Mouse (Mus musculus) kidney, adult 9 months (tissue): Measurements from ENCODE around the gene Mrgpre.

Experiments used
- DNase-seq: peaks from one replicate; pipeline ENCODE4 v3.0.0; 2022

Mrgpre gene

DNA sequence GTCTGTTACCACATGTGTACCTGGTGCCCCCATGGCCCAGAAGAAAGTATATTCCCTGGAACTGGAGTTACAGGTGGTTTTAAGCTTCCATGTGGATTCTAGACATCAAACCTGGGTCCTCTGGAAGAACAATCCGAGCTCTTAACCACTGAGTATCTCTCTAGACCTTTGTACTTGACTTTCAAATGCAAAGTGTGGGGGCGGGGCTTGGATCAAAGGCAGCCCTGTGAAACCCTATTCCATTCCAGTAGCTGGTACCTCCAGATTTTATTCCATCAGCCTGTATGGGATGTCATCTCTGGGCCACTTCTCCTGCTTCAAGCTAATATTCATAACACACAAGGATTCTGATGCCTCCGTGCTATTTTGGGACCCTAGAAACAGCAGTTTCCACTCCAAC lies 8.2 kb downstream of the Mrgpre start:
- DNase-seq: peak; percentile 36

DNA sequence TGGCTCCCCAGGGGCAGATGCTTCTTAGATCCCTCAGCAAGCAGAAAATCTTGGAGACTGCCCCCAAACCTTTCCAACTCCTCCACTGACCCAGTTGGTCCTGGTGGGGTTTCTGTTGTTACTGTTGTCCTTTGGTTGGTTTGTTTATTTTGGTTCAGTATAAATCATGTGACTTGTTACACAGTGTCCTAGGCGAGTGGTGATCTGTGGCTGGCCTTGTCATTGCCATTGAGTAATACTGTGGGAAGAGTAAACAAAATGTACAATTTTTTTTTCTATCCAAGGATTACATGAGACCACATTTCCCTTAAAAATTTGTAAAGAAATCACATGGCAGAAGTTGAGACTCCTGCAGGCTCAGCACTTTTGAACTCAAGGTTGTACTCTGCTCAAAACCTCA lies 14.8 kb downstream of the Mrgpre start:
- DNase-seq: no peak

DNA sequence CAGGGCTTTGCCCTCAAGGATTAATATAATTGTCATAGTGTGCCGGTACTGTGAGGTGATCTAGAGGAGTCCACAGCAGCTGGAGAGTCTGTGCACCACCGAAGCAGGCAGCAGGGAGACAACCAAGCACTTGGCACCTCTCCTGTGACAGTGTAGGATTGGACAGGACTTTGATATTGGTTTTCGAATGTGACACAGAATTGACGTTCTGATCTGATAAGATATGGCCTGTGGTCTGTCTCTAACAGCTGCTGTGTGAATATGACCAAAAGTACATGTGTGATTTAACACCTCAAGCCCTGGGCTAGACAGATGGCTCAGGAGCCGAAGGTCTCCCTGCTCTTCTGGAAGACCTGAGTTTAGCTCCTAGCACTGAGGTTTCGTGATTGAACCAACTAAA lies 16.0 kb downstream of the Mrgpre start:
- DNase-seq: no peak

DNA sequence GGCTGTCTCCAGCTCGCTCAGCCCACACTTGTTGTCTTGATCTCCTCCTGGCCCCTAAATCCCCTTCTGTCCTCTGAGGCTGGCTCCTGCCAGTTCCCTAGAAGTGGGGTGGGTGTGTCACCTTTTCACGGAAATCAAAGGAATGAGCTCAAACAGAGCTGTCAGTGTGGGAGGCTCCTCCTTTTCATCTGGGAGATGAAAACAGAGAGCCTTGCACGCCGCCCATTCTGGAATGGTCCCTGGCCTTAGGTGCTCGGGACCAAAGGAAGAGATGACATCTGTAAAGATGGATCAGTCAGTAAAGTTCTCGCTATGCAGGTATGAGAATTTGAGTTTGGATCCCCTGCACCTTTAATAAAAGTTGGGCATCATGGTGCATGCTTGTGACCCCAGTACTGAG lies 17.4 kb downstream of the Mrgpre start, which contains the start of gene Mrgprg:
Mrgprg (minus strand) TSS at position 101 of the 400 bp plus-strand sequence.
- no peak for DNase-seq

DNA sequence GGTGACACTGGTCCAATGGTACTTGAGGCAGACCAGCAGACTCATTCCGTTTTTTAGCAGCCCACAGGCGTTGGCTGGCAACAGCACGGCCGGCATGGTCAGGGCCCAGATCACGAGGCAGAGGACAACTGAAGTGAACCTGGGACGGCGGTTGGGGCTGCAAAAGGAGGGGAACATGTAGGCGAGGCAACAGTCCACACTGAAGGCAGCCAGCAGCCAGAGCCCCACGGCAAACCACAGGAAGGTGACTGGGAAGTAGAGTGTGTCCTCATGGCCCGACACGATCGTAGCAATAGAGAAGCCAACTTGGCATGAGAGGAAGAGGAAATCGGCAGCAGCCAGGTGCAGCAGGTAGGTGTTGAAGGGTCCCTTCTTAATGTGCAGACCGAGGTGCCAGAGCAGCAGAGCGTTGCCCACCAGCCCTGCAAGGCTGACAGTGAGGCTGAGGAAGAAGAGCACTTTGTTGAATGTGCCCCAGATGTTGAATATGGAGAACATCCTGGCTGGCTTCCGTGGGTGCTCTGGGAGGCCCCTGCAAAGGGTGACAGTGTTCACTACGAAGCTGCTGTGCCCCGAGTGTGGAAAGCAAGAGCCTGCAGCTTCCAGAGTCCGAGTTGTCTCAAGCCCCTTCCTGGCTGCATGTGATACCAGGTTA lies 19.3 kb downstream of the Mrgpre start:
- DNase-seq: no peak

DNA sequence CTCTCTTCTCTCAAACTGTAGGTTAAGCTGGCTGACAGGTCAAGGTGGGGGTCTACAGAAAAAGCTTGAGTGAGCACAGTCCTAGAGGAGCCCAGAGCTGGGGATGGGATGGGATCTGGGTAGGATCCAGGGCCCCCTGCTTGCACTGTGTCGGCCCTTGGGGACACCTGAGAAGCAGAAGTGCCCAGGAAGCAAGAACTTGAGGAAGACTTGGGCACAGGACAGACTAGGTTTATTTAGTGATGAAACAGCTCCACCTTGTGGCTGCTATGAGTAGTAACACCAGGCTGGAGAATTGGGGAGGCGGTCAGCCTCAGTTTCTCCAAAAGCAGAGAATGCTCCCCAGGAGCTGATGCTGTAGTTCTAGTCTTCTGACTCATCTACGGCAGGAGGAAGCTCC lies 20.5 kb downstream of the Mrgpre start:
- DNase-seq: no peak

DNA sequence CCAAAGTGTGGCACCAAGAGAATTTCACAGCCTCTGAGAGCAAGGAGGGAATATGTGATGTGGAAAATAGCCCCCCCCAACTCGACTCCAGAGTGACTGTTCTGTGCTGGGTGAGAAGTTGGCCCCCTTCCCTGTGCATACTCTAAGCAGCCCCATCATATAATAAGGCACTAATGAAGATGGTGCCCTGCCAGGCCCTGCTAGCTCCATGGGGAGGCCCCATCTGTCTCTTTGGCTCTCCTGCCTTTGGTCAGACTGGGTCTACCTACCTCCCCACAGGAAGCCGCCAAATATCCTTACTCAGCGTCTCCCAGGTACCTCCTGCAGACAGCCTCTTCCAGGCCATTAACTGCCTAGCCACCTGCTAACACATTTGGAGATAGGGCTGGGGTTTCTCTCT lies 25.3 kb downstream of the Mrgpre start:
- no peak for DNase-seq

DNA sequence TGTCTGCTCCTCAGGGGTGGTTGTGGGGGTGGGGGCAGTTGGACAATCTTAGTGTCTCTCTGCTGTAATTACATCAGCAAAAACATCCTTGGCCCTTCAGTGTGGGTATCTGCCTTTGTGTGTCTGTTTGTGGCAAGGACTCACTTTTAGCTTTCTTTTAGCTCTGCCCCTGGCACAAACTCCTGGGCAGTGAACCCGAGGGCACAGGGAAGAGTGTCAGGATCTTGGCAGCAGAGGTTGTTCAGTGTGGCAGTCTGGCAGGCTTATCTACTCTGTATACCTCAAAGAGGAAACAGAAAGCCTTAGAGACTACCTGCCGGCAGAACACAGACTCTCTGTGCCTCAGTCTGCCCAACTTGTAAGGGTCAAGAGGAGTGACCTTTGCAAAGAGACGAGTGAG lies 26.6 kb downstream of the Mrgpre start:
- peak; percentile 52 for DNase-seq

DNA sequence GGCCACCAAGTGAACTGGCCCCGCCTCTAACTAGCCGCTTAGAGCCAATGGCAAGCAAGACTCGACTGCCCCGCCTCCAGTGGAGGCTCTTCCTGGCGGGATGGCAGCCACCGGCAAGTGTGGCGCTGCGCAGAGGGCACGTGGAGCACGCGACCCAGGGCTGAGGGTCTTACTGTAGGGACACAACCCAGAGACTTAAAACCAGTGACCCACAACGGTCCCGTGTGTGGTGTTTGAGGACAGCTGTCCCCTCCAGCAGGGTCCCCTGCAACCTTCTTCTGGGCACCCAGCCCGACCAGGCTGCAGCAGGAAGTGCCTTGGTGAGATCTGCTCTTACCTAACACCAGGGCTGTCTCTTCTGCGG lies 27.3 kb downstream of the Mrgpre start:
- DNase-seq: peak; percentile 84

DNA sequence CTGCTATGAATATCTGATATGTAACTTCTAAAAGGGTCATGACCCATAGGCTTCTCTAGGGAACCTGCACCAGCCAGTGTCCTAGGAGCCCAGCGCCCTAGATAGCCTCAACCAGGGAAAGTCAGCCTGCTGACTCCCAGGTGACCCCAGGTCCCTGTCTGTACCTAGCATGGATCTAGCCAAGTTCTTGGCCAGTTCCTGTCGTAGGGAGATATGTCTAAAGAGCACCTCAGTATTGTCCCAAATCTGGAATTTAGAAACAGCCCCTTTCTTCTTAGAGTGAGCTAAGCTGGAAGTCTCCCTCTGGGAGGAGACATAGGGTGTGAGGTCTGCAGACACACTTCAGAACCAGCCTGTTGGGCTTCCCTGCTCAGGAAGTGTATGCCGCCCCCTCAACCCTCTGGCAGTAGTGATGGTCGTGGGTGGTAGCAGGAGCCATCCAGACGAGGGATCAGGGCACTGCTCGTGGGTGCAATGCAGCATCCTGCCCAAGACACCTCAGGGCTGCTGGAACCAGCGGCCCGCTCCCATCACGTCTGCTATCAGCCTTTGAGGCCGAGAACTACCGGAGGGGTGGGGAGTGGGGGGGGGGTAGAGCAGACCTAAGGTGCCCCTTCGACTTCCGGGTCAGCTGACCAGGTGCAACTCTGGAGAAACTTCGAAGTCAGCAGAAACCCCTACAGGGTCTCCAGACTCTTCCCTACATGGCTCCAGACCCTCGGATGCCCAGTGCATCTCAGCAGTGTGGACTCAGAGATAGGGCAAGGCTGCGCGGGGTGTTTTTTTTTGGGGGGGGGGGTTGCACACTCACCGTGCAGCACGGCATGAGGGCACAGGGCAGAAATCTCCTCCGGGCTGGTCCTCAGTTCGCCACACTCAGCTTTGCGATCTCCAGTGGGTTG lies 27.9 kb downstream of the Mrgpre start, which contains the start of gene Osbpl5:
Osbpl5 (minus strand) TSS at position 861 of the 902 bp plus-strand sequence.
- DNase-seq: no peak

DNA sequence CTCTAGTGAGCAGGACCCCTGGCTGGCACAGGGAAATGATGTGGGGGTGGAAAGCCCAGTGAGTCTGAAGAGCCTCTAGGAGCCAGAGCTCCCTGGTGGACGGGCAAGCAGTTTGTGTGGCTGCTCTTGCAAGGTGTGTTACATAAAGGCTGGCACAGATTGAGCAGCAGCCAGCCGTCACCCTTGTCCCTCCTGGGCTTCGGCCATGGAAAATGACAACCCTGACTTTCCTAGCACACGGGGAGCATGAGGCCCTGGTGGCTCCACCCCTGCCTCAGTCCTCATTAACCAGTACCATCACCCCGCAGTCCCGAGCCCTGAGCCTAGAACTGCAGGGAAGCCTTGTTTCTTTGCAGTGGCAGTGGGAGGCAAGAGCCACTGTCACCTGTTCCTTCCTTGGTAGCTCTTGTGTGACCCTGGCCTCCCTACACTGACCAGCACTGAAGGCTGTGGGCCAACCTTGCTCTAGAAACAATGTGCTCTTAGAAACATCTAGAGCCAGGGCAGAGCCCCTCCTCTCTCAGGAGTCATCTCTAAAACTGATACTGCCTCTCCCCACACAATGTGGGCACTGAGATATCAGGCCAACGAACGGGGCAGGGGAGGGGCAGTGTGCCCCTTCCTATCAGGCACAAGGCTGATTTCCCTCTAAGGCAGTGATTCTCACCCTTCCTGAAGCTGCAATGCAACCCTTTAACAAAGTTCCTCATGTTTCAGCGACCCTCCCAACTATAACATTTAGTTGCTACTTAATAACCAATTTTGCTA lies 28.8 kb downstream of the Mrgpre start:
- DNase-seq: peak; percentile 31

DNA sequence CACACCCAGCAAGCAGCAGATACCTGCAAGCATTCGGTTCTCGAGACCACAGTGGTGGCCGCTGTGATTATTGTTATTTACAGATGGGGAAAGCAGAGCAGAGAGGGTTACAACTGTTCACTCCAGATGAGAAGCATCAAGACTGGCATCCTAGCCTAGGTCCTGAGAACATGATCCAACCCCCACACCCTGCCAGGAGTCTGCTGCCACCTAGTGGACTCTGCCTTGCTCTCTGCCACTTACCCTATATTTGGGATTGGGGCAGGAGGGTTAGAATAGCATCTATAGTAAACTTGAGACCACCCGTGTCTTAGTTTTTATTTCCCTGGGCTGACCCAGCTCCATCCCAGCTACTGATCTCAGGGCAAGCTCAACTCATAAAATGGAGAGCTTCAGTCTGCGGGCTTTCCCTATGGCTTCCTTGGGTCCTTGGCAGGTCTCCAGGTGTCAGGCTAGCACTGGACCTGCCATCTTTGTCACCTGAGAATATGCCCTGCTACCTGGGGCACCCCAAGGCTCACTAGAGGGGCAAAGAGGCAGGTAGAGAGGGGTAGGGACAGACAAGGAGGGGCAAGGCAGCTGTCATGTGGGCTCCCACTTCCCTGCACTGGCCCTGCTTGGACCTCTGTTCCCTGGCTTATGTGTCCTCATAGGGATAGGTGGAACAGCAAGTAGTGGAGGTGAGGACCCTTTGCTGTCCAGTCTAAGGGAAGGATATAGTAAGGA lies 30.1 kb downstream of the Mrgpre start:
- peak; percentile 69 for DNase-seq

DNA sequence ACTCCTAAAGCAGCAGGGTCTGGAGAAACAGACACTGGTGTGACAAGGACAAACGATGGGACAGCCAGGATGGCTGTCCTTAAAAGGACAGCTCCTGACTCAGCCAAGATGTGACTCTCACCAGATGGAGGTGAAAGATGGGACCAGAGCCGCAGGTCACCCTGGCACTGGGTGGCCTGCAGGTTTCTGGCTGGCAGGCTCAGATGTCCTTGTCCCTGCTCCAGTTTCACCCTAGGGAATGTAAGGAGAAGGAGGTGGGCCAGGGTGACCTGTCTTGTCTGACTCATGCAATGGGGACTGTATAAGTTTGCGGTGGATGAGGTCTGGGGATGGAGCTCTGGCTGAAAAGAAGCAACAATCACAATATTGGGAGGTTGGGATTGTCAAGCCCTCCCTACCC lies 31.7 kb downstream of the Mrgpre start:
- no peak for DNase-seq

DNA sequence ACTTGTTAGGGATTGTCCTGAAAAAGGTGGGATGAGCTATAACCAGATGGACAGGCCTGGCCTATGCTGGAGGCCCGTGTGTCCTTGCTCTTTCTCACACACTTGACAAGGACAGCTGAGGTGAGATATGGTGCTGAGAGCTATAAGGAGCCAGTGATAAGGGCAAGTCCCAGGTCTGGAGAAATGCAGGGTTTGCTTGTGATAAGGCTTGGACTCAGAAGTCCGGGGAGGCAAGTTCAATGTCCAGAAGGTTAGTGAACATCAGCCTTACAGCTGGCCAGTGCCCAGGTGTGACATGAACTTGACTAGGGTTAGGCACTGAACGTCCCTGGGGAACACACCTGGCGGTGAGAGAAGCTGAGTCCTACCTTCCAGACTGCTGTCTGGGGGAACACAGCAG lies 32.2 kb downstream of the Mrgpre start:
- no peak for DNase-seq

DNA sequence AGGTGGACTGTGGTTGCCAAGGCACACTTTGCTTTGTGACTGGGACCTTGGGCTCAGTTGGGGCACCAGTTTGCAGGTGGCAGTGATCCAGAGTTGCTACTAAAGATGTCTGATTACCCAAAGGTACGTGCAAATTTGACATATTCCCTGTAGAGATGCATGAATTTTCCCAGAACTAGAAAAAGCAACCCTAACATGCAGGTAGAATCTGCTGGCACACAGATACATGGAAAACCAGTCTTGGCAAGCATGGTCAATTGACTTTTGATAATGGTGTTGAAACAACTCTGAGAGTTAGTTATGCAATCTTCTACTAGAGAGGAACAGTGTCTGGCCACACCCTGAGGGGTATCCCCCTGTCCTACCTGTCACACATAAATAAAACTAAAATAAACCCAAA lies 32.9 kb downstream of the Mrgpre start:
- no peak for DNase-seq

DNA sequence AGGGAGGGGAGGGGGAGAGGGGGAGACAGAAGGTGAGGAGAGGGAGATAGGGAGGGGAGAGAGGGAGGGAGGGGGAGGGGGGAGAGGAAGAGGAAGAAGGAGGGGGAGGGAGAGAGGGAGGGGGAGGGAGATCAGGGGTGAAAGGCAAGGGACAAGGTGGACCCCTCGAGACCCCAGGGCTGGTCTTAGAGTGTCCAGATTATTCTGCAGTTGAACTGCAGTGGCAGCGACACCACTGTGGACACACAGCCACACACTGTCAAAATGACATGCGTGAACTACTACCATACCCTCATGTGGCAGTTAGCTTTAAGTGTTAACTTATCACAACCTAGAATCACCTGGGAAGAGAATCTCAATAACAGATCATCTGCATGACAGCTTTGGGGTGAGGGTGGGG lies 35.3 kb downstream of the Mrgpre start:
- DNase-seq: no peak

DNA sequence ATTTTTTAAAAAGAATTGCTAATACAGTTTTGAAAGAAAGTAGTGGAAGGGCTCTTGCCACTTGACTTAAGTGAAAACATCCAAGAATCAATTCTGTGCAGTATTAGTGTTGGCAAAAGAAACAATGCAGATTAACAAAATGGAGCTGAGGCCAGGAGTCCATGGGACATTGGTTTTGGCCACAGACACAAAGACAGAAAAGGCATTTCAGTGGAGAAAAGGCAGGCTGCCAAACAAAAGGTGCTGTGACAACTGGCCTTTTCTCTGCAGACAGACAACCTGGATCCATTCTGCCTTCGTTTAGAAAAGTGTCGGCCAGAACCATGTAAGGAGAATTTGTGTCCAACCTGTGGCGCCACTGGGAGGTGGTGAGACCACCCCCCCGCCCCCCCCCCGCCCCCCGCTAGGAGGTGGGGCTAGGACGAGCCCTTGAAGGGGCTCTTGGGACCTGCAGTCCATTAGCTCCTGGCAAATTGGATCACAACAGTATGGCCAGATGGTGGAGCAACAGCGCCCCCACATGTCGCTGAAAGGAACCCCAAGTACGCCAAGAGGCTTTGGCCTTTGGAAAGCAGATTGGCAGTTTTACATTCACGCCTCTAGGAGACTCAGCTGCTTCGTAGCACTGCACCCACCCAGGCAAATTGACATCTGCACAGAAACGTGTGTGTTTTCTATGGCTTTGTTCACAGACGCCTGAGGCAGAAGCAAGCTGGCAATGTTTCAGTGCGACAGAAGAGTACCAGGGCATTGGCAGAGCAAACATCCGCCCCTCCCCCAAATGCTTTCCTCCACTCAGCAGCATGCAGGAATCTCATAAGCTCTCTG lies 36.0 kb downstream of the Mrgpre start:
- peak; percentile 92 for DNase-seq

DNA sequence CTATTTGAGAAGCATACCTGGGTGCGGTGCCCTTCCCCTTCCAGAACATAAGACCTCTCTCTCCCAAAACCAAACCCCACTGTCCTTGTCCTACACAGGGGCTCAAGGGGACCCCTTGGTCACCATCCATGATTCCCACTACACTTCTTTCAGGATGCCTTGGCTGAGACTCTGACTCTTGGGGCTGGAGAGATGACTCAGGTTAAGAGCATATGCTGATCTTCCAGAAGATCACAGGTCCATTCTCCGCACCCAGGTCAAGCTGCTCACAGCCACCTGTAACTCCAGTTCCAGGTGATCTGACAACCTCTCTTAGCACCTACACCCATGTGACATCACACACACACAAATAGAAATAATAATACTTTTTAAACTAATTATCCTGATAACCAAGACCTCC lies 43.6 kb downstream of the Mrgpre start:
- DNase-seq: no peak

DNA sequence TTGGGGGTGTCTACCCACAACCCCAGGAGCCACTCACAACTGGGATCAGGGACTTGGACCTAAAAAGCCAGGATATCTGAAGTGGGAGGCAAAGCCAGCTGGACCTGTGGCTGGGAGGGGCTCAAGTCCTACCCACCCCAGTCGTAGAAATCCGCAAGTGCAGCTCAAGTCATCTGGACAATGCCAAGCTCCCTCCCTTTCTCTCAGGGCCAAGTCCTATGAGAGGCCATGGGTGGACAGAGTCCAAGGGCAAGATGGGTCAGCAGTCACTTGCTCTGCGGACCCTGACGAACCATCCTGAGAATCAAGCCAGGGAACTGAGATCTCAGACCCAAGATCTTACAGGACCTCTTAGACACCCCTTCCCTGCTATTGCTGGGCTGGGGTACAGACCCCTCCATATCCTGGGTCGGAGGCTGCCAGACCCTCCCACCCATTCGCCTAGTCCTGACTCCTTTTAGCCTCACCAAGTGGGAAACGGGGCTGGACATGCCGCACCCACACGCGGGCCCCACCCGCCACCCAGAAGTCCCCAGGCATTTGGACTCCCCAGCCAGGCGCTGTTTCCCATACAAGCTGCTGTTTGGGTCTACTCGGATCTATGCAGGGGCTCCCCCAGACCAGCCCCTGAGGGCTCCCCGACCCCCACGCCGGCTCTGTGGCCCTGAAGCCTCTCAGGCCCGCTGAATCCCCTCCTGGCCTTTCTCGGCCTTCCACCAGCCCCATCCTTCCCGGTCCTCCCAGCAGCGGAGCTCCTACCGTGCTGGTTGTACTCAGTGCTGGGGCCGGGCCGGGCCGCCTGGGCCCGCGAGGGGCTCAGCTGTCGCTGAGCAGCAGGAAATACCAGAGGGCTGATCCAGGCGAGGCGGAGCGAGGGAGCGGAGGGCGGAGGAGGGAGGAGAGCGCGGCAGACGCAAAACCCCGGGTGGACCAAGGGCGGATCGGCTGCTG lies 44.5 kb downstream of the Mrgpre start:
- peak; percentile 84 for DNase-seq

DNA sequence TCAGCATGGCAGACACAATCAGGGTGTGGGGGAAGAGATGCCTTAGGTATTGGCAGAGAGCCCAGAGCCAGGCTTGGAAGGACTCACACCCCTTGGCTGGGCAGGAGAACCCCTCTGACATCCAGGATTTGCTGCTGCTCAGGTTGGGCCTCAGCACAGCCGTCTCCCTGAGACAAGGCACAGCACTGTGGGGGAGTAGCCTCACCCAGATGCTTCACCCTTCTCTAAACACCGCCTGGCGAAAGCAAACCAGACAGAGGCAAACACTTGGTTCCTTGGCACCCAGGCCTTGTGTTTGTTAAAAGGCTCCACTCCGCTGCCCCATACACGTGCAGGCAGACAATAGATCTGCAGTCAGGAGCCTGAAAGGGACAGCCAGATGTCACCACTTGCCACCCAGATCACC lies 45.7 kb downstream of the Mrgpre start:
- DNase-seq: no peak

DNA sequence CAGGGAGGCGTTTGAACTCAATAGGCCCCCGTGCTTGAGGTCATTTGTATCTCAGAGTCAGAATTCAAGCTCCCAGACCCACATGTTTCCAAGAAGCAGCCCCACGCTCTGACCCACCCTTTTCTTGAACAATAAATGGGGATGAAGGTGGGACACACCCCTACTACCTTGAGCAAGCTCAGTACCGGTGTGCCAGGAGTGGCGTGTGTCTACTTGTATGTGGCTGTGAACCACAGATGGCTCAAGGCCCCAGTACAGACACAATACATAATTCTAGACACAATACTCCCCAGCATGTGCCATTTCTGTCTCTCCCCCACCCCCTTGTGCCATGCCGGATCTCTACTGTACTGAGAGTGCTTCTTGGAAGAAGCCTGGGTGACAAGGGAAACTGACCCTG lies 46.1 kb downstream of the Mrgpre start:
- no peak for DNase-seq
